ENCODE assay signal across 8 mouse cellular contexts in genomic region chr7:66842021-66842420, GRCm38 (mm10). TPM values are rescaled to one million over a fixed set of nuclear protein-coding genes. Genes with fewer than 3 reads are reported as not detected.
DNase-seq lines count a peak whose midpoint lies in the region; ATAC-seq and TF ChIP-seq lines count a peak whose summit lies in the region.

No protein-coding gene starts in this region.

- intact Hi-C loops in heart, adult 2 months (cut with DNase I) = loop anchor here (5.0 kb wide), 3 partner anchors 85 to 1025 kb away; no protein-coding TSS in a partner anchor
- intact Hi-C loops in left cerebral cortex, postnatal 10 days (cut with DNase I) = loop anchor here (5.0 kb wide), 1 partner anchor 355 kb away; no protein-coding TSS in a partner anchor

- no peaks in the 10 kb centered on the region for H3K9me3 ChIP-seq in heart, embryonic 12.5 days (replicated peaks)
- no peaks in the 10 kb centered on the region for H3K9me3 ChIP-seq in embryonic facial prominence, embryonic 13.5 days
- no peaks in the 10 kb centered on the region for H3K9me3 ChIP-seq in hindbrain, postnatal 0 days (ENCODE audit: low read length)
- no peaks in the 10 kb centered on the region for H3K9me3 ChIP-seq in neural tube, embryonic 13.5 days

- peaks cover 3% of the 10 kb centered on the region; the same call in 1 of the 2 replicates for H3K4me1 ChIP-seq in heart, adult 2 months (ENCODE audit: control insufficient read depth, insufficient read depth, low read length)
- H3K4me1 ChIP-seq in heart, embryonic 12.5 days (replicated peaks) = peaks cover 17% of the 10 kb centered on the region
- peaks cover 34% of the 10 kb centered on the region for H3K4me1 ChIP-seq in embryonic facial prominence, embryonic 13.5 days
- H3K4me1 ChIP-seq in hindbrain, postnatal 0 days (ENCODE audit: insufficient read depth, low read length) = peaks cover 6% of the 10 kb centered on the region; the same call in 1 of the 2 replicates
- peaks cover 25% of the 10 kb centered on the region for H3K4me1 ChIP-seq in neural tube, embryonic 13.5 days (replicated peaks)

- no peak for TF ChIP-seq POLR2A in heart, adult 2 months (IDR thresholded peaks at IDR 0.05; ENCODE audit: insufficient read depth, low read depth, low read length)

- TF ChIP-seq CTCF in heart, adult 2 months (IDR thresholded peaks at IDR 0.05) = peak; percentile 87
- peak; percentile 87 for TF ChIP-seq CTCF in hindbrain, postnatal 0 days (IDR thresholded peaks at IDR 0.05; ENCODE audit: low read depth)

- no peak overlapping the region for H3K4me3 ChIP-seq in heart, adult 2 months
- H3K4me3 ChIP-seq in heart, embryonic 12.5 days = no peak overlapping the region
- H3K4me3 ChIP-seq in embryonic facial prominence, embryonic 13.5 days = 0 out of 2 replicates have a peak overlapping the region, but pooled peaks have one; percentile 67
- H3K4me3 ChIP-seq in hindbrain, postnatal 0 days (ENCODE audit: low read length) = no peak overlapping the region
- H3K4me3 ChIP-seq in neural tube, embryonic 13.5 days = no peak overlapping the region

- no peak for ATAC-seq in heart, embryonic 12.5 days (ENCODE audit: insufficient number of reproducible peaks, low FRiP score)
- ATAC-seq in embryonic facial prominence, embryonic 13.5 days (ENCODE audit: insufficient number of reproducible peaks, insufficient read depth, low FRiP score, low TSS enrichment, low read depth) = no peak
- ATAC-seq in hindbrain, postnatal 0 days = no peak
- ATAC-seq in neural tube, embryonic 13.5 days (ENCODE audit: low read depth) = no peak

- 40% methylated on average over 10 of the region's 10 CpGs for WGBS in heart, adult 2 months
- 43% methylated on average over 10 of the region's 10 CpGs for WGBS in heart, embryonic 12.5 days
- WGBS in embryonic facial prominence, embryonic 13.5 days = 40% methylated on average over 10 of the region's 10 CpGs
- WGBS in hindbrain, postnatal 0 days = 55% methylated on average over 10 of the region's 10 CpGs
- WGBS in neural tube, embryonic 13.5 days = 57% methylated on average over 10 of the region's 10 CpGs

- no peak overlapping the region for H3K27ac ChIP-seq in heart, adult 2 months
- no peak overlapping the region for H3K27ac ChIP-seq in heart, embryonic 12.5 days (ENCODE audit: poor library complexity, severe bottlenecking)
- peak overlapping the region; percentile 5; the same call in 1 of the 2 replicates for H3K27ac ChIP-seq in embryonic facial prominence, embryonic 13.5 days
- H3K27ac ChIP-seq in hindbrain, postnatal 0 days = no peak overlapping the region
- H3K27ac ChIP-seq in neural tube, embryonic 13.5 days (replicated peaks) = no peak overlapping the region

- 0 out of 2 replicates have a peak, but pooled peaks have one; percentile 52 for TF ChIP-seq EP300 in heart, adult 2 months (IDR thresholded peaks at IDR 0.05; ENCODE audit: insufficient read depth, low read depth, low read length)

- no peak overlapping the region for H3K9ac ChIP-seq in heart, adult 2 months (ENCODE audit: low read depth, low read length)
- no peak overlapping the region for H3K9ac ChIP-seq in heart, embryonic 12.5 days
- H3K9ac ChIP-seq in embryonic facial prominence, embryonic 13.5 days = no peak overlapping the region
- no peak overlapping the region for H3K9ac ChIP-seq in hindbrain, postnatal 0 days (replicated peaks; ENCODE audit: low read length)
- H3K9ac ChIP-seq in neural tube, embryonic 13.5 days = no peak overlapping the region

- H3K4me2 ChIP-seq in heart, embryonic 12.5 days = no peak overlapping the region
- peak overlapping the region; percentile 99 for H3K4me2 ChIP-seq in embryonic facial prominence, embryonic 13.5 days
- H3K4me2 ChIP-seq in hindbrain, postnatal 0 days (ENCODE audit: low read depth, low read length) = no peak overlapping the region
- H3K4me2 ChIP-seq in neural tube, embryonic 13.5 days = 0 out of 2 replicates have a peak overlapping the region, but pooled peaks have one; percentile 98

- H3K79me2 ChIP-seq in heart, adult 2 months (replicated peaks; ENCODE audit: control insufficient read depth, insufficient read depth, low read length) = no peaks in the 10 kb centered on the region

- no peaks in the 10 kb centered on the region for H3K36me3 ChIP-seq in heart, adult 2 months (ENCODE audit: control insufficient read depth, insufficient read depth, low read length)
- no peaks in the 10 kb centered on the region for H3K36me3 ChIP-seq in heart, embryonic 12.5 days
- H3K36me3 ChIP-seq in embryonic facial prominence, embryonic 13.5 days = 0 out of 2 replicates have a peak, but pooled peaks cover 4% of the 10 kb centered on the region
- no peaks in the 10 kb centered on the region for H3K36me3 ChIP-seq in hindbrain, postnatal 0 days (ENCODE audit: insufficient read depth, low read length)
- no peaks in the 10 kb centered on the region for H3K36me3 ChIP-seq in neural tube, embryonic 13.5 days

- peak; percentile 77 to 84 for DNase-seq in heart, adult 2 months
- peak; percentile 89 for DNase-seq in adrenal gland, postnatal 14 days
- DNase-seq in hindbrain, postnatal 0 days (ENCODE audit: low spot score) = peak; percentile 88
- peak; percentile 81 to 82 for DNase-seq in left cerebral cortex, postnatal 10 days (ENCODE audit: extremely low spot score in 1 of 2, low spot score in 2 of 2)
- DNase-seq in thymus, postnatal 10 days (ENCODE audit: low spot score in 2 of 2) = peak; percentile 37 to 56

- H3K27me3 ChIP-seq in heart, adult 2 months (ENCODE audit: control insufficient read depth, insufficient read depth, low read length) = no peaks in the 10 kb centered on the region
- H3K27me3 ChIP-seq in heart, embryonic 12.5 days (replicated peaks) = peaks cover 17% of the 10 kb centered on the region
- peaks cover 10% of the 10 kb centered on the region for H3K27me3 ChIP-seq in embryonic facial prominence, embryonic 13.5 days
- H3K27me3 ChIP-seq in hindbrain, postnatal 0 days (ENCODE audit: insufficient read depth, low read length) = no peaks in the 10 kb centered on the region
- H3K27me3 ChIP-seq in neural tube, embryonic 13.5 days = peaks cover 31% of the 10 kb centered on the region

RNA-seq across cellular contexts. Expression of gene Adamts17, which starts 2.5 kb away (rescaled TPM):
- total RNA-seq in heart, adult 2 months (2021) = 1 to 10 TPM in 1 of 2 experiments, under 1 TPM in 1; 0.47 to 1.5 TPM
- 0.51 and 0.88 TPM in 2 replicates for polyA plus RNA-seq in heart, adult 2 months (2012; rRNA removed)
- polyA plus RNA-seq in heart, embryonic 12.5 days (2016; fragmentation: Nextera tagmentation; extraction: Ambion mirVana) = 3.7 and 6.3 TPM in 2 replicates
- 4.8 and 6.0 TPM in 2 replicates for total RNA-seq in adrenal gland, postnatal 14 days (2021)
- polyA plus RNA-seq in embryonic facial prominence, embryonic 13.5 days (2015; fragmentation: Nextera tagmentation; extraction: Ambion mirVana) = 13.2 and 14.8 TPM in 2 replicates
- 14.8 and 16.1 TPM in 2 replicates for total RNA-seq in hindbrain, postnatal 0 days (2014; rRNA removed)
- polyA plus RNA-seq in hindbrain, postnatal 0 days (2015; fragmentation: Nextera tagmentation; extraction: Ambion mirVana) = 3.6 and 3.9 TPM in 2 replicates
- 10 to 100 TPM; 19.0 to 24.1 TPM for total RNA-seq in left cerebral cortex, postnatal 10 days (2021)
- 5.9 and 6.4 TPM in 2 replicates for polyA plus RNA-seq in neural tube, embryonic 13.5 days (2015; fragmentation: Nextera tagmentation; extraction: Ambion mirVana)

Comparison
In these comparisons a context has a peak if more than half of its experiments do, and no peak if none do; other contexts are left out.
1. H3K4me2 ChIP-seq: peak in embryonic facial prominence, embryonic 13.5 days (single experiment) and neural tube, embryonic 13.5 days (single experiment); none in heart, embryonic 12.5 days (single experiment) and hindbrain, postnatal 0 days (single experiment).
2. Peak in every context shown above with its lines, with median percentiles within 50 percentile points of each other: DNase-seq.